Mouse (Mus musculus): ENCODE measurements around the gene Zfyve28.

DNA sequence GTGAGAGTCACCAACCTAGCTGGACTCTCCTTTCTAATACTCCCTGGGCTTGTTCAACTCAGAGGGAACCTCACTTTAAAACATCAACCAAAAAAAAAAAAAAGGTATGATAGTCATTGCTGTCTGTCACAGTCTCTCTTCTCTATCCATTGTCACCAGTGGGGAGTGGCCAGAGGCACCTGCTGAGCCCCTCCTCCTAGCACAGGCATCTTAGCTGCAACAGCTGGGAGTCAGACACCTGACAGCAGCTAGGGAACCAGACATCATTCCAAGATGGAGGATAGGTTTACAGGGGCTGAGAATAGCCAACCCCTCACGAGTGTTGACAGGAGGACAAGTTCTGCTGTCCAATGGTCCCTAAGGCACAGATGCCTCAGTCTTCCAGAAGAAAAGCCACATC, 93.8 kb downstream of the Zfyve28 start:
- TF ChIP-seq POLR2A (IDR thresholded peaks at IDR 0.05; ENCODE audit: insufficient read length, low read depth) (no peak), E2F4 (IDR thresholded peaks at IDR 0.05; ENCODE audit: insufficient read depth) (no peak), USF1 (IDR thresholded peaks at IDR 0.05; ENCODE audit: low read depth) (no peak), POLR2AphosphoS2 (IDR thresholded peaks at IDR 0.05; ENCODE audit: insufficient read length, low read depth) (no peak), MYOG (IDR thresholded peaks at IDR 0.05; ENCODE audit: control insufficient read depth in 1 of 3, insufficient read depth in 1 of 3, insufficient read length in 2 of 3, low read depth in 2 of 3) (peak in 1 of 3 experiments; percentile 60), TCF12 (IDR thresholded peaks at IDR 0.05; ENCODE audit: insufficient read depth, poor library complexity, severe bottlenecking) (no peak), MAX (IDR thresholded peaks at IDR 0.05; ENCODE audit: low read depth) (no peak), SRF (IDR thresholded peaks at IDR 0.05; ENCODE audit: control insufficient read depth, insufficient read length, low read depth) (no peak), MYOD1 (IDR thresholded peaks at IDR 0.05; ENCODE audit: control insufficient read depth in 1 of 3, insufficient read length in 2 of 3, low read depth in 2 of 3) (peak in 1 of 3 experiments; percentile 59), TCF3 (IDR thresholded peaks at IDR 0.05; ENCODE audit: insufficient read length, low read depth) (no peak), CEBPB (IDR thresholded peaks at IDR 0.05; ENCODE audit: insufficient read depth, poor library complexity, severe bottlenecking) (no peak), REST (IDR thresholded peaks at IDR 0.05; ENCODE audit: insufficient read depth, insufficient read length) (no peak)

All from myocyte (in vitro differentiated cells).